Mouse (Mus musculus) neural tube, embryonic 14.5 days (tissue): ENCODE data around the gene Catsperb. TPM values are rescaled to one million over a fixed set of nuclear protein-coding genes. Genes with fewer than 3 reads are reported as not detected.

ENCODE experiments used
- microRNA-seq: library from miRNA; unstranded; fragments of <30 nt; microRNA quantifications from one replicate; pipeline ENCODE4, GENCODE M21; 2016
- polyA plus RNA-seq: library from polyadenylated mRNA; unstranded; fragments of >200 nt; fragmentation: Nextera tagmentation; extraction: Ambion mirVana; gene quantifications from 2 replicates; pipeline ENCODE4 v1.2.1, GENCODE M21; 2014

Catsperb gene
- polyA plus RNA-seq, 1 experiment from 2014 or later = not detected

Small RNA genes within 50 kb of the gene (microRNA-seq; reads per million reads assigned to microRNA genes)
- not detected for gene Gm24542
